12 mouse cellular contexts compared by ENCODE assay signal in the genomic region with DNA sequence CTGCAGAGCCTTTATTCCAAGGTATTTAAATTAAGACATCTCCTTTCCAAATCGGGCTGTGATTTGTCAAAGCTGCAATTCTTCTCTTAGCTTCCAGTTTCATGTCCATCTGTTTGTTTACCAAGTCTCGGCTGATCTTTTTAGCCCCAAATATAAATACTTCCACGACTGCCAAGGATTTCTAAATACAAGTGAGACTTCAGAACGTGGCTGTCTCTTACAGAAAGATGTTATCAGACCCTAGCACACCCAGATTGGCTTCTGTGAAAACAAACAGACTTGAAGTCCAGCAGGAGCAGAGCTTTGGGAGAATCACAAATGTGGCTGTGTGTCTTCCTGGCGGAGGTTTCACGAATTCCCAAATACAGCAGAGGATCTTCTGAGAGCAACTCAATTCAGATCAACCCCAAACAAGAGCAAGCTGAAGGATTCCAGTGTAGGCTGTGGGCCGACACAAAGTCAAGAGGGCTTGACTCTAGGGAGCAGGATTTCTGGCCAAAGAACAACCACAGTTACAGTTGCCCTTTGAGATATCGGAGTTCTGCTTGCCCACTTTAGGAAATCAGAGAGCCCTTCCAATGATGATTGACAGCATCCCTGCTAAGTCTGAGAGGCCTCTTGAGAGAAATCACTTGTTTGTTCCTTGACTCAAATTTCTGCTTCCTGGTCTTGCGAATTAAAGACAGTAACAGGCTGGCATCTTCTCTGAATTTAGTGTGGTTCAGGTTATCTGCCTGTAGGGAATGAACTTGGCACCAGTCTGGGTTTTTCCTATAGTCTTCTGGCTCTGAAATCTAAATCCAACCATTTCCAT. TPM values are rescaled to one million over a fixed set of nuclear protein-coding genes. Genes with fewer than 3 reads are reported as not detected.
DNase-seq lines count a peak whose midpoint lies in the region; ATAC-seq and TF ChIP-seq lines count a peak whose summit lies in the region.
"Had no signal": no experiment of that assay in that cellular context is flagged by ENCODE, and none has a peak within 500 bp of the region (broad histone marks: within the 10 kb centered on the region; RNA-seq: fewer than 3 reads in every experiment).

No protein-coding gene starts in this region.

- 24% methylated on average over 9 of the region's 9 CpGs for WGBS in heart, embryonic 12.5 days
- WGBS in lung, embryonic 15.5 days, result 11% methylated on average over 9 of the region's 9 CpGs
- WGBS in embryonic facial prominence, embryonic 15.5 days, result 33% methylated on average over 9 of the region's 9 CpGs
- 29% methylated on average over 9 of the region's 9 CpGs for WGBS in stomach, postnatal 0 days

- TF ChIP-seq CTCF in stomach, postnatal 0 days (IDR thresholded peaks at IDR 0.05; ENCODE audit: low read depth), result no peak

- H3K27me3 ChIP-seq in heart, embryonic 12.5 days (replicated peaks), result no peaks in the 10 kb centered on the region
- no peaks in the 10 kb centered on the region for H3K27me3 ChIP-seq in lung, embryonic 15.5 days
- H3K27me3 ChIP-seq in embryonic facial prominence, embryonic 15.5 days, result no peaks in the 10 kb centered on the region
- no peaks in the 10 kb centered on the region for H3K27me3 ChIP-seq in stomach, postnatal 0 days (ENCODE audit: control insufficient read depth, insufficient read depth, low read length)

- no peak overlapping the region for H3K4me3 ChIP-seq in heart, embryonic 12.5 days
- H3K4me3 ChIP-seq in lung, embryonic 15.5 days, result no peak overlapping the region
- no peak overlapping the region for H3K4me3 ChIP-seq in embryonic facial prominence, embryonic 15.5 days (replicated peaks)
- H3K4me3 ChIP-seq in stomach, postnatal 0 days (ENCODE audit: low read depth, low read length), result no peak overlapping the region
- H3K4me3 ChIP-seq: hindbrain, embryonic 10.5 days; myocyte had no signal

- no peaks in the 10 kb centered on the region for H3K36me3 ChIP-seq in heart, embryonic 12.5 days
- H3K36me3 ChIP-seq in lung, embryonic 15.5 days, result no peaks in the 10 kb centered on the region
- no peaks in the 10 kb centered on the region for H3K36me3 ChIP-seq in embryonic facial prominence, embryonic 15.5 days
- H3K36me3 ChIP-seq in stomach, postnatal 0 days (ENCODE audit: control insufficient read depth, insufficient read depth, low read length), result no peaks in the 10 kb centered on the region
- H3K36me3 ChIP-seq: hindbrain, embryonic 10.5 days had no signal

- intact Hi-C loops in heart, postnatal 36 days (cut with DNase I), result no loop called here

- no peaks in the 10 kb centered on the region for H3K9me3 ChIP-seq in heart, embryonic 12.5 days (replicated peaks)
- no peaks in the 10 kb centered on the region for H3K9me3 ChIP-seq in lung, embryonic 15.5 days
- no peaks in the 10 kb centered on the region for H3K9me3 ChIP-seq in embryonic facial prominence, embryonic 15.5 days (replicated peaks)
- no peaks in the 10 kb centered on the region for H3K9me3 ChIP-seq in stomach, postnatal 0 days (ENCODE audit: control insufficient read depth, low read length)

- TF ChIP-seq EP300 in stomach, postnatal 0 days (optimal IDR thresholded peaks at IDR 0.05), result no peak

- ATAC-seq in heart, embryonic 12.5 days (ENCODE audit: insufficient number of reproducible peaks, low FRiP score), result no peak
- peak; percentile 32; the same call in 1 of the 2 replicates for ATAC-seq in lung, embryonic 15.5 days (ENCODE audit: borderline replicate concordance, extremely low read depth, low FRiP score, low TSS enrichment)
- ATAC-seq in embryonic facial prominence, embryonic 15.5 days (ENCODE audit: insufficient number of reproducible peaks, low FRiP score, low TSS enrichment, low read depth), result no peak
- ATAC-seq in stomach, postnatal 0 days (ENCODE audit: low FRiP score, low TSS enrichment), result no peak

- peak overlapping the region; percentile 24 for H3K27ac ChIP-seq in heart, embryonic 12.5 days (ENCODE audit: poor library complexity, severe bottlenecking)
- peak overlapping the region; percentile 89 for H3K27ac ChIP-seq in lung, embryonic 15.5 days
- peak overlapping the region; percentile 66 for H3K27ac ChIP-seq in embryonic facial prominence, embryonic 15.5 days (replicated peaks)
- H3K27ac ChIP-seq in stomach, postnatal 0 days (replicated peaks), result peak overlapping the region; percentile 81
- H3K27ac ChIP-seq: hindbrain, embryonic 10.5 days had no signal

- no peak overlapping the region for H3K4me2 ChIP-seq in heart, embryonic 12.5 days
- no peak overlapping the region for H3K4me2 ChIP-seq in lung, embryonic 15.5 days
- H3K4me2 ChIP-seq in embryonic facial prominence, embryonic 15.5 days (replicated peaks), result no peak overlapping the region
- H3K4me2 ChIP-seq in stomach, postnatal 0 days (replicated peaks; ENCODE audit: low read depth), result no peak overlapping the region

- 0 out of 2 replicates have a peak overlapping the region, but pooled peaks have one; percentile 18 for H3K9ac ChIP-seq in heart, embryonic 12.5 days
- no peak overlapping the region for H3K9ac ChIP-seq in lung, embryonic 15.5 days
- H3K9ac ChIP-seq in embryonic facial prominence, embryonic 15.5 days, result no peak overlapping the region
- peak overlapping the region; percentile 31; the same call in 1 of the 2 replicates for H3K9ac ChIP-seq in stomach, postnatal 0 days (ENCODE audit: low read length)

- DNase-seq in heart, postnatal 36 days, result no peak
- DNase-seq in lung, adult 18-20 months, result no peak
- DNase-seq in stomach, postnatal 0 days (ENCODE audit: low spot score), result no peak
- no peak for DNase-seq in testis, postnatal 14 days (ENCODE audit: low spot score)
- DNase-seq: cerebellum, postnatal 36 days; kidney, postnatal 25 days had no signal

- peaks cover 54% of the 10 kb centered on the region for H3K4me1 ChIP-seq in heart, embryonic 12.5 days (replicated peaks)
- H3K4me1 ChIP-seq in lung, embryonic 15.5 days, result peaks cover 66% of the 10 kb centered on the region
- peaks cover 30% of the 10 kb centered on the region for H3K4me1 ChIP-seq in embryonic facial prominence, embryonic 15.5 days
- H3K4me1 ChIP-seq in stomach, postnatal 0 days (replicated peaks; ENCODE audit: control insufficient read depth, insufficient read depth), result 0 out of 2 replicates have a peak, but pooled peaks cover 3% of the 10 kb centered on the region

RNA-seq across cellular contexts. Expression of gene Ppp1r3c, which starts 34.4 kb away (rescaled TPM):
- 53.3 and 55.1 TPM in 2 replicates for polyA plus RNA-seq in heart, embryonic 12.5 days (2016; fragmentation: Nextera tagmentation; extraction: Ambion mirVana)
- total RNA-seq in heart, postnatal 36 days (2021), result 100 to 1,000 TPM in 1 of 2 experiments, 10 to 100 TPM in 1; 65.8 to 116 TPM
- 83.4 and 84.3 TPM in 2 replicates for polyA plus RNA-seq in lung, embryonic 15.5 days (2015; fragmentation: Nextera tagmentation; extraction: Ambion mirVana)
- polyA plus RNA-seq in embryonic facial prominence, embryonic 15.5 days (2015; fragmentation: Nextera tagmentation; extraction: Ambion mirVana), result 16.6 TPM in 2 replicates
- 7.0 and 7.1 TPM in 2 replicates for polyA plus RNA-seq in stomach, postnatal 0 days (2015; fragmentation: Nextera tagmentation; extraction: Ambion mirVana)
- total RNA-seq: megakaryocyte progenitor cell, adult 5-6 weeks had no signal
- polyA plus RNA-seq: myocyte had no signal

Comparison
In these comparisons a context has a peak if more than half of its experiments do, and no peak if none do; other contexts are left out.
1. H3K27ac ChIP-seq: peak in every context shown above with its lines; median percentile 89 in lung, embryonic 15.5 days; 81 in stomach, postnatal 0 days; 66 in embryonic facial prominence, embryonic 15.5 days; 24 in heart, embryonic 12.5 days.
2. H3K9ac ChIP-seq: peak in heart, embryonic 12.5 days (single experiment) and stomach, postnatal 0 days (single experiment); none in lung, embryonic 15.5 days (single experiment) and embryonic facial prominence, embryonic 15.5 days (single experiment).